Comparison of ENCODE assay signal across 1 mouse cellular context in genomic region chr11:69901406-69901846, GRCm38 (mm10).
TF ChIP-seq lines count a peak whose summit lies in the region.

No protein-coding gene starts in this region.

TF ChIP-seq in myocyte, 11 proteins besides CTCF, POLR2A, EP300 and RAD21 (continued from another document):
- TF ChIP-seq SRF (IDR thresholded peaks at IDR 0.05; ENCODE audit: control insufficient read depth, insufficient read length, low read depth) (no peak), E2F4 (IDR thresholded peaks at IDR 0.05; ENCODE audit: insufficient read depth) (peak; percentile 16), POLR2AphosphoS2 (IDR thresholded peaks at IDR 0.05; ENCODE audit: insufficient read length, low read depth) (peak; percentile 94), MYOG (IDR thresholded peaks at IDR 0.05; ENCODE audit: control insufficient read depth in 1 of 3, insufficient read depth in 1 of 3, insufficient read length in 2 of 3, low read depth in 2 of 3) (peak in 1 of 3 experiments; percentile 26), TCF3 (IDR thresholded peaks at IDR 0.05; ENCODE audit: insufficient read length, low read depth) (no peak), MAX (IDR thresholded peaks at IDR 0.05; ENCODE audit: low read depth) (no peak), TCF12 (IDR thresholded peaks at IDR 0.05; ENCODE audit: insufficient read depth, poor library complexity, severe bottlenecking) (no peak)
